Mouse (Mus musculus) intestine, postnatal 0 days (tissue): Measurements from ENCODE around the gene Tsks. TPM values are rescaled to one million over a fixed set of nuclear protein-coding genes. Genes with fewer than 3 reads are reported as not detected.

Source experiments
- ATAC-seq: fragments of 200-750 bp; cut with Nextera tagmentation; 2 replicates; pipeline ENCODE4 v1.8.0; 2017; ENCODE audit warnings: mild to moderate bottlenecking, moderate TSS enrichment, moderate library complexity
- H3K27ac ChIP-seq: fragments of 300-500 bp; sonication (generic); 2 replicates; pipeline ENCODE4 v1.5.1; 2014; ENCODE audit warnings: mild to moderate bottlenecking, low read depth, low read length, moderate library complexity
- H3K27me3 ChIP-seq: fragments of 300-500 bp; sonication (generic); replicated peaks from 2 replicates; pipeline ENCODE4 v1.6.1; 2014; ENCODE audit warnings: low read length, mixed read lengths; ENCODE audit not compliant: control insufficient read depth, insufficient read depth
- H3K36me3 ChIP-seq: fragments of 300-500 bp; sonication (generic); 2 replicates; pipeline ENCODE4 v1.6.1; 2014; ENCODE audit warnings: mild to moderate bottlenecking, moderate library complexity; ENCODE audit not compliant: control insufficient read depth, insufficient read depth
- H3K4me1 ChIP-seq: fragments of 300-500 bp; sonication (generic); replicated peaks from 2 replicates; pipeline ENCODE4 v1.6.1; 2014; ENCODE audit warnings: antibody characterized with exemption, low read length, mixed read lengths; ENCODE audit not compliant: control insufficient read depth, insufficient read depth
- H3K4me2 ChIP-seq: fragments of 300-500 bp; sonication (generic); replicated peaks from 2 replicates; pipeline ENCODE4 v1.6.1; 2014; ENCODE audit warnings: low read depth, mild to moderate bottlenecking, moderate library complexity
- H3K4me3 ChIP-seq: fragments of 300-500 bp; sonication (generic); 2 replicates; pipeline ENCODE4 v1.5.1; 2014; ENCODE audit warnings: low read depth, low read length
- H3K9ac ChIP-seq: fragments of 300-500 bp; sonication (generic); 2 replicates; pipeline ENCODE4 v1.6.1; 2014; ENCODE audit warnings: mild to moderate bottlenecking, low read depth, low read length
- H3K9me3 ChIP-seq: fragments of 300-500 bp; sonication (generic); 2 replicates; pipeline ENCODE4 v1.6.1; 2016; ENCODE audit warnings: mixed run types; ENCODE audit not compliant: control insufficient read depth
- CTCF ChIP-seq: sonication (generic); IDR thresholded peaks from 2 replicates; pipeline ENCODE4 v1.5.1; 2016; ENCODE audit warnings: low read depth, mild to moderate bottlenecking, control low read depth, antibody characterized with exemption, moderate library complexity
- WGBS: fragments of 180-500 bp; shearing (Covaris S2); extraction: QIAGEN DNeasy Blood & Tissue Kit; methylation state at CpG from one replicate; pipeline ENCODE4 v1.1.7; 2014; 5-methylcytosine and 5-hydroxymethylcytosine counted together
- polyA plus RNA-seq: library from polyadenylated mRNA; unstranded; fragments of >200 nt; fragmentation: Nextera tagmentation; extraction: Ambion mirVana; gene quantifications from 2 replicates; pipeline ENCODE4 v1.2.1, GENCODE M21; 2015

Gene Tsks
- polyA plus RNA-seq, 1 experiment from 2014 or later: 0.13 TPM

- H3K4me1 ChIP-seq: no peaks in the 10 kb centered on the region
- no peak overlapping the region for H3K9ac ChIP-seq
- WGBS: 86% methylated on average over 6 of the region's 6 CpGs
- no peak for TF ChIP-seq CTCF
- no peak overlapping the region for H3K4me3 ChIP-seq
- H3K27ac ChIP-seq: no peak overlapping the region
- no peaks in the 10 kb centered on the region for H3K9me3 ChIP-seq
- no peak for ATAC-seq
- no peaks in the 10 kb centered on the region for H3K27me3 ChIP-seq
- peaks cover 99% of the 10 kb centered on the region for H3K36me3 ChIP-seq
- no peak overlapping the region for H3K4me2 ChIP-seq
Measured at GRCm38 (mm10) chr7:45005321-45005992, 62.5 kb downstream of the Tsks start.

- ATAC-seq: no peak
- H3K9ac ChIP-seq: no peak overlapping the region
- WGBS: 94% methylated on average over 12 of the region's 12 CpGs
- no peaks in the 10 kb centered on the region for H3K4me1 ChIP-seq
- H3K4me3 ChIP-seq: no peak overlapping the region
- H3K36me3 ChIP-seq: peaks cover 93% of the 10 kb centered on the region
- no peak for TF ChIP-seq CTCF
- H3K27me3 ChIP-seq: no peaks in the 10 kb centered on the region
- H3K9me3 ChIP-seq: no peaks in the 10 kb centered on the region
- H3K27ac ChIP-seq: no peak overlapping the region
- H3K4me2 ChIP-seq: no peak overlapping the region
Measured at GRCm38 (mm10) chr7:45006503-45006902, 63.5 kb downstream of the Tsks start.

GRCm38 (mm10) chr7:45007141-45007540, 64.1 kb downstream of the Tsks start:
- Histone ChIP-seq H3K4me2 (no peak overlapping the region), H3K9me3 (no peaks in the 10 kb centered on the region), H3K36me3 (peaks cover 93% of the 10 kb centered on the region), H3K27me3 (no peaks in the 10 kb centered on the region), H3K27ac (peak overlapping the region; percentile 7; the same call in 1 of the 2 replicates), H3K4me3 (no peak overlapping the region), H3K9ac (no peak overlapping the region), H3K4me1 (no peaks in the 10 kb centered on the region)
- 95% methylated on average over 29 of the region's 29 CpGs for WGBS
- no peak for TF ChIP-seq CTCF
- ATAC-seq: no peak

Other genes with a start within 250 kb of the Tsks start
- not detected in 2 replicates for gene Izumo2, start 234.5 kb upstream of the Tsks start, polyA plus RNA-seq
- gene Vrk3, start 194.8 kb upstream of the Tsks start, polyA plus RNA-seq: 35.1 and 37.0 TPM in 2 replicates
- 0.24 and 0.26 TPM in 2 replicates for gene Zfp473, start 192.2 kb upstream of the Tsks start, polyA plus RNA-seq
- gene Nup62, start 127.1 kb upstream of the Tsks start, polyA plus RNA-seq: 28.0 and 28.1 TPM in 2 replicates
- 0.82 and 0.89 TPM in 2 replicates for gene Il4i1, start 126.8 kb upstream of the Tsks start, polyA plus RNA-seq
- gene Atf5, start 126.5 kb upstream of the Tsks start, polyA plus RNA-seq: 6.5 and 6.6 TPM in 2 replicates
- 71.6 and 76.5 TPM in 2 replicates for gene Akt1s1, start 94.2 kb upstream of the Tsks start, polyA plus RNA-seq
- 47.4 and 48.5 TPM in 2 replicates for gene Tbc1d17, start 94.1 kb upstream of the Tsks start, polyA plus RNA-seq
- gene Pnkp, start 86.1 kb upstream of the Tsks start, polyA plus RNA-seq: 27.7 and 32.0 TPM in 2 replicates
- gene Ptov1, start 73.4 kb upstream of the Tsks start, polyA plus RNA-seq: 112 and 114 TPM in 2 replicates
- 60.0 and 62.9 TPM in 2 replicates for gene Med25, start 50.5 kb upstream of the Tsks start, polyA plus RNA-seq
- 11.1 and 12.1 TPM in 2 replicates for gene Fuz, start 47.1 kb upstream of the Tsks start, polyA plus RNA-seq
- gene Ap2a1, start 13.7 kb upstream of the Tsks start, polyA plus RNA-seq: 42.8 and 44.1 TPM in 2 replicates
- gene Cpt1c, start 31.6 kb downstream of the Tsks start, polyA plus RNA-seq: 3.5 and 4.5 TPM in 2 replicates
- gene Prmt1, start 43.4 kb downstream of the Tsks start, polyA plus RNA-seq: 124 and 130 TPM in 2 replicates
- 53.2 and 56.4 TPM in 2 replicates for gene Irf3, start 54.4 kb downstream of the Tsks start, polyA plus RNA-seq
- 18.3 and 19.6 TPM in 2 replicates for gene Bcl2l12, start 55.5 kb downstream of the Tsks start, polyA plus RNA-seq
- gene Scaf1, start 73.2 kb downstream of the Tsks start, polyA plus RNA-seq: 21.7 and 22.6 TPM in 2 replicates
- gene Rras, start 74.8 kb downstream of the Tsks start, polyA plus RNA-seq: 94.6 and 100 TPM in 2 replicates
- gene Prr12, start 109.7 kb downstream of the Tsks start, polyA plus RNA-seq: 2.4 and 2.6 TPM in 2 replicates
- gene Nosip, start 119.2 kb downstream of the Tsks start, polyA plus RNA-seq: 38.9 and 40.5 TPM in 2 replicates
- 56.8 and 59.0 TPM in 2 replicates for gene Prrg2, start 119.5 kb downstream of the Tsks start, polyA plus RNA-seq
- 81.8 and 85.6 TPM in 2 replicates for gene Rcn3, start 149.0 kb downstream of the Tsks start, polyA plus RNA-seq
- 2,929 and 3,267 TPM in 2 replicates for gene Fcgrt, start 160.6 kb downstream of the Tsks start, polyA plus RNA-seq
- gene Rps11, start 181.2 kb downstream of the Tsks start, polyA plus RNA-seq: 1,691 and 1,755 TPM in 2 replicates
- gene Rpl13a, start 185.6 kb downstream of the Tsks start, polyA plus RNA-seq: 1,616 and 1,752 TPM in 2 replicates
- gene Gm45713, start 193.0 kb downstream of the Tsks start, polyA plus RNA-seq: 0.70 and 0.82 TPM in 2 replicates
- 2.1 and 2.7 TPM in 2 replicates for gene Flt3l, start 193.2 kb downstream of the Tsks start, polyA plus RNA-seq
- gene Pih1d1, start 211.1 kb downstream of the Tsks start, polyA plus RNA-seq: 63.6 and 64.7 TPM in 2 replicates
- 86.8 and 102 TPM in 2 replicates for gene Aldh16a1, start 211.4 kb downstream of the Tsks start, polyA plus RNA-seq
- not detected in 2 replicates for gene Slc17a7, start 220.7 kb downstream of the Tsks start, polyA plus RNA-seq
- gene Gfy, start 236.4 kb downstream of the Tsks start, polyA plus RNA-seq: not detected in 2 replicates
- not detected in 2 replicates for gene Pth2, start 237.8 kb downstream of the Tsks start, polyA plus RNA-seq